Mouse (Mus musculus): ENCODE data around the gene Lclat1.

GRCm38 (mm10) chr17:73138217-73138616 lies 30.4 kb downstream of the Lclat1 start:
- TF ChIP-seq MAX (IDR thresholded peaks at IDR 0.05; ENCODE audit: low read length) (no peak), MAFK (IDR thresholded peaks at IDR 0.05; ENCODE audit: insufficient replicate concordance, low read length) (no peak), CTCF (conservative IDR thresholded peaks at IDR 0.05 in 1 of 2, IDR thresholded peaks at IDR 0.05 in 1 of 2; ENCODE audit: low read depth in 2 of 2, low read length in 2 of 2) (no peak), MEF2A (IDR thresholded peaks at IDR 0.05; ENCODE audit: borderline replicate concordance, low read depth, low read length) (no peak), SIN3A (IDR thresholded peaks at IDR 0.05; ENCODE audit: low read length) (no peak), MYC (IDR thresholded peaks at IDR 0.05; ENCODE audit: low read depth, low read length) (no peak), ZKSCAN1 (IDR thresholded peaks at IDR 0.05; ENCODE audit: borderline replicate concordance, low read depth, low read length) (no peak), EP300 (IDR thresholded peaks at IDR 0.05; ENCODE audit: low read length) (no peak), ZNF384 (IDR thresholded peaks at IDR 0.05; ENCODE audit: low read depth, low read length) (no peak), TCF12 (IDR thresholded peaks at IDR 0.05; ENCODE audit: low read depth, low read length) (no peak), GABPA (IDR thresholded peaks at IDR 0.05; ENCODE audit: insufficient replicate concordance, low read depth, low read length) (no peak), MXI1 (IDR thresholded peaks at IDR 0.05; ENCODE audit: low read depth, low read length) (no peak), POLR2A (IDR thresholded peaks at IDR 0.05; ENCODE audit: low read depth, low read length) (no peak), SMC3 (IDR thresholded peaks at IDR 0.05; ENCODE audit: low read depth, low read length) (no peak)

Measured in CH12.LX (cell line).